Mouse (Mus musculus) MEL-GATA-1-ER (cell line): ENCODE measurements at regions not wholly inside any gene's neighbourhood (a gene's known extent, or its start where the extent isn't known, plus 50 kb on each side); places are given as distances from the start of the nearest gene placed in this dataset.

Experiments used
- DNase-seq: peaks from one replicate; pipeline ENCODE4 v3.0.0-alpha.2; 2012; ENCODE audit warnings: low read depth; ENCODE audit errors: extremely low read depth

- DNase-seq: no peak
Measured at GRCm38 (mm10) chr16:21274012-21274528, 69.5 kb downstream of the Ephb3 start.

GRCm38 (mm10) chr16:21277789-21278342, 73.3 kb downstream of the Ephb3 start:
- no peak for DNase-seq

- DNase-seq: no peak
Measured at GRCm38 (mm10) chr16:21278387-21278786, 73.8 kb downstream of the Ephb3 start.

- no peak for DNase-seq
Measured at GRCm38 (mm10) chr16:21280200-21280627, 75.7 kb downstream of the Ephb3 start.

- peak; percentile 26 for DNase-seq
Measured at GRCm38 (mm10) chr16:21281958-21282730, 77.6 kb downstream of the Ephb3 start.

GRCm38 (mm10) chr16:21286099-21286498, 81.5 kb downstream of the Ephb3 start:
- DNase-seq: no peak

- peak; percentile 89 for DNase-seq
Measured at GRCm38 (mm10) chr16:21289528-21289927, 85.0 kb downstream of the Ephb3 start.

GRCm38 (mm10) chr16:21293010-21293409, 88.5 kb downstream of the Ephb3 start:
- no peak for DNase-seq

GRCm38 (mm10) chr16:21293569-21293968, 89.0 kb downstream of the Ephb3 start:
- no peak for DNase-seq

GRCm38 (mm10) chr16:21294677-21295411, 90.3 kb downstream of the Ephb3 start:
- no peak for DNase-seq

GRCm38 (mm10) chr16:21295956-21296733, 91.6 kb downstream of the Ephb3 start:
- DNase-seq: no peak

- no peak for DNase-seq
Measured at GRCm38 (mm10) chr16:21296786-21297185, 92.2 kb downstream of the Ephb3 start.

GRCm38 (mm10) chr16:21298866-21299265, 94.3 kb downstream of the Ephb3 start:
- DNase-seq: no peak

- DNase-seq: no peak
Measured at GRCm38 (mm10) chr16:21305859-21306258, 101.3 kb downstream of the Ephb3 start.

GRCm38 (mm10) chr16:21308513-21308912, 104.0 kb downstream of the Ephb3 start:
- DNase-seq: no peak

- DNase-seq: peak; percentile 74
Measured at GRCm38 (mm10) chr16:21310636-21311615, 106.4 kb downstream of the Ephb3 start.

- no peak for DNase-seq
Measured at GRCm38 (mm10) chr16:21311781-21312180, 107.2 kb downstream of the Ephb3 start.

GRCm38 (mm10) chr16:21315751-21316151, 107.2 kb upstream of the Vps8 start:
- DNase-seq: no peak

- no peak for DNase-seq
Measured at GRCm38 (mm10) chr16:21318009-21318639, 104.8 kb upstream of the Vps8 start.
